Mouse (Mus musculus): ENCODE measurements around the gene Adcy2. TPM values are rescaled to one million over a fixed set of nuclear protein-coding genes. Genes with fewer than 3 reads are reported as not detected.

Adcy2 gene
- total RNA-seq (2021): under 1 TPM; 0.33 to 0.43 TPM

DNA sequence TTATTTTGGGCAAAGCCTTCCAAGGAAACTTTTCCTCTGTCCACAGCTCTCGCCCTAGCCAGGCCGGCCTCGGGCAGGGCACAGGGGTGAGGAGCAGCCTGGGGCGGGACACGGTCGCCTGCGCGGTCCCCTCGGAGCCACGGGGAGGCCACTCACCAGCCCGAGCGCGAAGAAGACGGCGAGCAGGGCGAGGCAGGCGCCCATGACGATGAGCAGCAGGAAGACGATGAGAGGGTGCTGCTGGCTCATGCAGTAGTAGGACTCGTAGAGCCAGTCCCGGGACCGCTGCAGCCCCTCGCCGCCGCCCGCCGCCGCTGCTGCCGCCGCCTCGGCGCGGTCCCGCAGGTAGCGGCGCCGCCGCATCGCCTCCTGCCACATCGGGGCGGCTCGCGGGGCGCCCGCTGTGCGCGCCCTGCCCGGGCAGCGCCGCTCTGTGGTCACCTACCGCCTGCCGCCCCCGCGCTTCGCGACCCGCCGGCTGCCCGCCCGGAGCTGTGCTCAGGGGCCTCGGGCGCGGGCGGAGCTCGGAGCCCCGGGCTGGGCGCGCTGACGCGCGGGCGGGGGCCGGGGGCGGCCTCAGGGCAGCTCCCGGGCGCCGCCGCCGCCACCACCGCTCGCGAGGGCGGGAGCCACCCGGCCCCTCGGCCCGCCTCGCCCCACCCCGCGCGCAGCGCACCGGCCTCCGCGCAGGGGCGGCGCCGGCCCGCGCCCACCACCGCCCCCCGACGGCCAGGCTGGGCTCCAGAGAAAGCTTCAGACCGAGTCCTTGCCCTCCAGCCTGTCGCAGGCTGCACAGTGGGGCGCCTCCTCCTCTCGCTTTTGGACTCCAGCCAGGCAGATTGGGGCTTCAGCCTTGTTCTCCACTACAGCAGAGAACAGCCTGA is at the start of gene Adcy2:
Gene Adcy2, minus strand, starts transcription at position 624 of the 884 bp plus-strand sequence.
- DNase-seq: peak; percentile 8 to 9
- intact Hi-C loops (cut with DNase I): loop anchor here (10.0 kb wide), 1 partner anchor 404 kb away; the partner anchor contains the start of gene 1700001L19Rik

DNA sequence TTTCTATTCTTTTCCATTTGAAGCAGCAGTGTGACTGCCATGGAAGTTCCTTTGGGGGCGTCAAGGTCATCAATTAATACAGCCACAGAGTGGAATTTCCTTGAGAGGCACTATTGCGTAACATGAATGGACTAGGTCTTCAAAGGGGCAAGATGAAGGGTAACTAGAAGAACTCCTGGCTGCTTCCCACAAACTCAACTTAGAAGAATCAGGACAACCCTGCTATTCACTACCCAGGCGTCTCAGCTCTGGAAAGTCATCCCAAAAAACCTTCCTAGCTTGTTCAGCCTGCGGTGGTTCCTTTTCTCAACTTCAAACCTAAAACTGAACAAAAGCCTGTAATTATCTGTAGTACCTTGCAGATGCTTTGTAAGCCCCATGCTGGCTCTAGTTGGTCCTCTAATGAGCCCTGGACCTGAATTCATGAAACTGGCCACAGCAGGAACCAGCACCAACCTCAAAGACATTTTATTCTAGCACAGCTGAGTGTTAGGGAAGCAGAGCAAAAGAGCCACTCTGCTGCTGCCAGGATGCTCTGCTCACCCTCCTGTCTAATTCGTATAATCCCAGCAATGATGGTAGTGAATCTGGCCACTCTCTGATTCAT is 37.8 kb upstream of the Adcy2 start:
- DNase-seq: no peak
- intact Hi-C loops (cut with DNase I): no loop called here

DNA sequence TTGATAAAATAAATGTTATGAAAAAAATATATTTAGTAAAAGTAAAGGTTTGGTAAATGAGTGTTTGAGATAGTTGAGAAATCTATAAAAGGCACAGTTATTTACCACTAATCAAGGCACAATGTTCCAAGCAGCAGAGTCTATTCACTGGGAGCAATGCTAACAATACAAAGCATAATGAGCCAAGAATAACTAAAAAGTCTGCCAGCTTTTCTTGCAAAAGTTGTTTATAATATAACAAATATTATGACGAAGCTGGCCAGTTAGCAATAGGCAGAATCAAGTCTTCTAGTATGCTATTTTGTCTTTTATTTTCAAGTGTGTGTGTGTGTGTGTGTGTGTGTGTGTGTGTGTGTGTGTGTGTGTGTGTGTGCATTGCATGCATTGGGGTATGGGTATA is 35.3 kb upstream of the Adcy2 start:
- intact Hi-C loops (cut with DNase I): no loop called here
- no peak for DNase-seq

DNA sequence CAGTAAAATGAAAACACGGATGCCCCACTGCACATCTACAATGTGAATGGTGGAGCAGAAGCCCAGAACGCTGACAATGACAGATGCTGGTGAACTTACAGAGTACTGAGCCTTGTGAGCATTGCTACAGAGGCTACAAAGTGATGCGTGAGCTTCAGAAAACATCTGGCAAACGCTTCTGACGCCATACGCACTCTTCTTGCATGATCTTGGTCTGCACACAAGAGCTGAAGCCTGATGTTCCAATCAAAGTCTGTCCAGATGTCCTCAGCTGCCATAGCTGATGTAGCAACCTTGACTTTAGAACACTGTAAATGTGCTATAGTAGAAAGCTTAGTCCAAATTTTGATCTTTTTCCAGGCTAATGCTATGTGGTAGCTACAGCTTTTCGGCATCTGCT is 34.2 kb upstream of the Adcy2 start:
- intact Hi-C loops (cut with DNase I): no loop called here
- no peak for DNase-seq

DNA sequence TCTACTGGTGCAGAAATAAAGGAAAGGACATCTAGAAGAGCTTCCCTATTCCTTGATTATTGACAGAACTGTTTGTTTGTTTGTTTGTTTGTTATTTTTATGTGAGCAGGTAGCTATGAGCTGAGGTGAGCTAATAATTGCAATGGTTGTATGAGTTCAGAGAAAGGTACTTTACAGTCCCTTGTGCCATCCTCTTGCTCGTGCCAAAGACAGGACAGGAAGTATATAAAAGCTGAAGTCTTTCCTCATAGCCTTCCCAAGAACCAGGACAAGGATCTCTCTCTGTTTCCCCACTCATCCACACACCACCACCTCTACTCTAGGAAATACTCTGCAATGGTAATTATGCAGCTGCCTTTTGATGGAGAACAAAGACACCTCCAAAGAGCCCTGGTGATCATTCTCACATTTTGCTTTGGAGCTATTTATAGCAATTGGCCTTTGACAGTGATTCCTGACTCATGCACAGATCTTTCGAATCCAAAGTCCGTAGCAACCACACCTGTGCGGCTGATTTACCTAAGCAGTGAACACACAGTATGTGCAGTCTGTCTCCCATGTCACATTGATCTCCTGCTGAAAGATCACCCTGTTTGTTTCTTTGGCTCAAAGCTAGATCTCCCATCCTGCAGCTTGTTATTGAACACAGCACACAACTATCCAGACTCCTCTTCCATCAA is 29.9 kb upstream of the Adcy2 start:
- no peak for DNase-seq
- intact Hi-C loops (cut with DNase I): no loop called here

DNA sequence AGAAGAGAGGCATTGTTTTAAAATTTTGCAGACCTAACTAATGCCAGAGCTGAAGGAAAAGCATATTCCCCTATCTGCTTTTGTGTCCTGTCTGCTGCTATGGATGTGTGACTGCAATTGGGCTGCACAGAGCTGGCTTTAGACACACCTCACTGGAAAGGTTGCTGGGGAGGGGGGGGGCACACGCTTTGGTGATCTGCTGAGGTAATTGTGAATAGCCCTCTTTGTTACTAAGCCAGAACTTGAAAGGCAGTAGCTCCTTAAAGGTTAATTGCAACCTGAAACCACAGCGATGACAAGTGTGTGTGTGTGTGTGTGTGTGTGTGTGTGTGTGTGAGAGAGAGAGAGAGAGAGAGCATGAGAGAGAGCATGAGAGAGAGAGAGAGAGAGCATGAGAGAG is 25.6 kb upstream of the Adcy2 start:
- no peak for DNase-seq
- intact Hi-C loops (cut with DNase I): no loop called here

DNA sequence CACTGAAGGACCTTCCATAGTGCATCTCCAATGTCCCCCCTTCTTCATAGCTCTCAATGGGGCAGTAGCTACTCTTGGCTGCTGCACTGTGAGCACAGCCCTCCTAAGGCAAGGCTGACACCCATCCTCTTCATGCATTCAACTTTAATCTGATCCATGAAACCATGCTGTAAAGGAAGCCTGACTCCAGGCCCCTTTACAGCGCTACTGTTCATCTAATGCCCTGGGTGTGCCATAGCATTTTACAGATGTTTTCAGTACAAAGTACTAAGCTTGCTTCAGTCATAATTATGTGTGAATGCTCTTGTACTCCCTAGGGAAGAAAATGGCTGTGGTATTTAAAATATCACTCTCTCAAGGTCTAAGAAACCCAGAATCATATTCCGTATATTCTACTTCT is 23.9 kb upstream of the Adcy2 start:
- intact Hi-C loops (cut with DNase I): no loop called here
- DNase-seq: no peak

DNA sequence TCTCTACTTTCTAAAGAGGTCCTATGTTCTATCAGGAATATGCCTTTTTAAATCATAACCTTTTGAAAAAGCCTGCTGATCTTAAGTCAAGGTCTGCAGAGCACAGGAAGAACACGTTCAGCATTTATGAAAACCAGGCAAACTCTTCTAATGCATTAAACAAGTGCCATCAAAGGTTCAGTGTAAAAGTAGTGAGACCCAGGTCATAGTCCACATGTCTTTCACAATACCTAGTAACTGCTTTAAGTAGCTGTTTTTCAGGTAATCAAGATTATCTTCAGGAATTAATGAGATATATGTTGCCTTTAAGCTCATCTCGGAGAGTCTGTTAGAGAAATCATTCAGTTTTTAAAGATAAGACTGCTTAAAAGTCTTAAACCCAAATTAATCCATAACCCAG is 21.2 kb upstream of the Adcy2 start:
- intact Hi-C loops (cut with DNase I): no loop called here

DNA sequence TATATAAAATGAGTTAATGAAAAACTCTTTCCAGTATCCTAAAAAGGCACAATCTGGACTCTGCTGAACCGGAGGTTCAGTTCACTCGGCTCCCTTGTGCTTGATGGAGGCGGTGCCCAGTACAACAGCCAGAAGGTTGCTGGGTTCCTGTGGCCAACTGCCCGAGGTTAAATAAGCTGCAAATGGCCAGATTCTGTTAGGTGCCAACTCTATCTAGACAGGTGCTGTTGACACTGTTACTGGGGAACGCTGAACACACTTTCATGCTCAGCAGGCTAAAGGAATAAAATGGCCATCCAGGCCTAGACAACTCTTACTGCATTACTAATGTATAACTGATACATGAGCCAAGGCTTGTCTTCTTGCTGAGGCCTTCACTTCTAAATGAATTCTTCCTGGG is 7.6 kb upstream of the Adcy2 start:
- intact Hi-C loops (cut with DNase I): loop anchor here (10.0 kb wide), 1 partner anchor 648 kb away; no protein-coding TSS in a partner anchor
- no peak for DNase-seq

More for the DNA sequence above, 21.2 kb upstream of the Adcy2 start:
- no peak for DNase-seq

DNA sequence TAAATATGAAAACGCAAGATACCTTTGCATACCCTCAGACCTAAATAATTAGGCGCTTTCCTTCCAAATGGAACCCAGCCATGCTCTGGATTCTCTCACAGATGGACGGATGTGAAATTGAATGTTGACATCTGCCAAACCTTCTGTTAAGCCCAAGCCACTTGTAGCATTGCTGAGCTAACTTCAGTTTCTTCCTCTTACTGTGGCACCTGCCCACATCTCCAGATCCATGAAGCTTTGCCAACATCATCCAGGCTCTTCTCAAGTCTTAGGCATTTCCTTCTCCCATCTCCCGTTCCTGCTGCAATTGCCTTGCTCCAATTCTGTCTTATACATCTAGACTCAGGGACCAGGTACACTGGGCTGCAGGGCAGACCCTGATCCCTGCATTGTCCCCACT is 6.8 kb upstream of the Adcy2 start:
- DNase-seq: no peak
- intact Hi-C loops (cut with DNase I): loop anchor here (10.0 kb wide), 1 partner anchor 649 kb away; no protein-coding TSS in a partner anchor

DNA sequence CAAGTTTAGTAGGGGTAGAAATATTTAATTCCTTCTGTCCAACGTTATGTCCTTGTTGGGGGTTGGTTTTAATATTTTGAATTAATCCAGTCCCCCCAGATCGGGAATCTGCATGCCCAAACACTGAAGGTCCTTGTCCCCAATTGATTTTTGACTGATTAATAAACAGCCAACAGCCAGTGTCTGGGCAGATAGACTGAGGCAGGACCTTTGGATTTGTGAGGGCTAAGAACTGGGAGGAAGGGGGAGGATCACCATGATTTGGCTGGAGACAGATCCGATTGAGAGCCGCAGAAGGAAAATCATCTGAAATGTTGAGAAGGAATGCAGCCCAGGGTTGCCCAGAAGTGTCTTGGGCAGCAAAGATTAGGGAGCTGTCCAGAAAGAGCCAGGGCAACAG is 5.1 kb upstream of the Adcy2 start:
- no peak for DNase-seq
- intact Hi-C loops (cut with DNase I): loop anchor here (5.0 to 10.0 kb wide), 3 partner anchors 458 to 650 kb away; no protein-coding TSS in a partner anchor

DNA sequence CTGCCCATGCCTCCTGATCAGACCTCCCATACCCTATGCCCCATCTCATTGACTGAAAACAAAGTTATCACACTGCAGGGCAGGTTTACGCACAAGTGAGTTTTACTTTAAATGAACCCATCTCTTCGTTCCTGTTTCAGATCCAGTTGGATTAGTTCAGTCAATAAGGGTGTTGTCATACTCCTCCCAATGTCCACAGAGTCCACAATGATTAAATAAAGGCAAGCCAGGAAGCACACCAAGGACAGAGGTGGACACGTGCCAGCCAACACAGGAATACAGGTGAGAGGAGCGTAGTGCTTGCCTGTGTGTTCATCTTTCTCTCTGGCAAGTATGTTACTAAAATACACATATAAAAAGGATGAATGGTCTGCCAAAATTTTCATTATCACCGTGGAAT is 3.3 kb upstream of the Adcy2 start:
- intact Hi-C loops (cut with DNase I): loop anchor here (5.0 to 10.0 kb wide), 3 partner anchors 460 to 652 kb away; no protein-coding TSS in a partner anchor
- no peak for DNase-seq

DNA sequence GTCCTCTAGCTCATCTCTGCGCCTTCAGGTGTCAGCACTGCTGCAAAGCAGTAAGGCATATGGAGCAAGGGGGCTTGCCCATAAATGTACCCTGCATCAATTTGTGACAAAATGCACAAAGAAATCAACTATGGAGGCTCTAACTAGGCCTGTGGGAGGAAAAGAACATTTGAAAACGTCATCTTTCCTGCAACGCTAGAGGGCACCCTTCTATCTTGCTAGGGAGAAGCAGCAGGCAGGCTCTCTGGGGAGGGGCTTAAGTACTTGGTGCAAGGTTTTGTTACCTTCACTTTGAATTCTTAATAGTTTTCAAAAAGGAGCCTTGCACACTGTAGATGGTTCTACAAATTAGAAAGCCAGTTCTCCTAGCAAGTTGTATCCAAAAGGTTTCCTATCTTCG is 2.8 kb upstream of the Adcy2 start:
- intact Hi-C loops (cut with DNase I): loop anchor here (5.0 to 10.0 kb wide), 3 partner anchors 460 to 653 kb away; no protein-coding TSS in a partner anchor
- DNase-seq: no peak

DNA sequence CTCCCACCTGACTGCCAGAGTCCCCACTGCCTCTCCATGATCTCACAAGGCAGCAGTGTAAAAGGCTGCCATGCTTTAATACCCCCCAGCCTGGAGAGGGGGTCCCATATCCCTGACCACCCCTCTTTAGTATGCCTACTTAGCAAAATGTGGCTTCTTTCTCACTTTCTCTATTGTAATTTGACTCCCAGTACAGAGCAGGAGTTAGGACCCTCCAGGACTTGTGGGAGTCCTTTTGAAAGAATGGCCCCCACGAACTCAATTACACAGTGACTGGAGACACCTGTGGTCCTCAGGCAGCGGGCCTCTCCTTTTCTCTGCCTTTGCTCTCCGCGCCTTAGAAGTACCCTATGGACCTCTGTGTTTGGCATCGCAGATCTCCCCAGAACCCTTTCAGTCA is 485 bp upstream of the Adcy2 start:
- intact Hi-C loops (cut with DNase I): loop anchor here (5.0 to 10.0 kb wide), 4 partner anchors 405 to 655 kb away; partner anchors contain the start of gene 1700001L19Rik
- no peak for DNase-seq

DNA sequence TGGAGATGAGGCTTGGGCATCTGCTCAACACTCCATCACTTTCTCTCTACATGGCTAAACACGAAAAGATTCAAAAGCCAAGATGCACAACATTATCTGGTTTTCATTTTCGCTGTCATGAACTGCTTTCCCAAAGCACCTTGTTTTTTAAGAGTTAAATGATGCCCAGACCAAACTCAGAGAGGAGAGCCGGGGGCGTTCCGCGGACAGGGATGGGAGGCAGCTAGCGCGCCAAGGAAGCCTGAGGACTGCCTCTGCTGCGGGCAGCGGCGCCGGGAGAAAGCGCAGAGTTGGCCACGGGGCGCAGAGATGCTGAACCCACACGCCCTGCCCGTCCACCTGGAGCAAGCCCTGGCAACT is 803 bp downstream of the Adcy2 start:
- intact Hi-C loops (cut with DNase I): loop anchor here (10.0 kb wide), 1 partner anchor 404 kb away; the partner anchor contains the start of gene 1700001L19Rik
- DNase-seq: no peak

DNA sequence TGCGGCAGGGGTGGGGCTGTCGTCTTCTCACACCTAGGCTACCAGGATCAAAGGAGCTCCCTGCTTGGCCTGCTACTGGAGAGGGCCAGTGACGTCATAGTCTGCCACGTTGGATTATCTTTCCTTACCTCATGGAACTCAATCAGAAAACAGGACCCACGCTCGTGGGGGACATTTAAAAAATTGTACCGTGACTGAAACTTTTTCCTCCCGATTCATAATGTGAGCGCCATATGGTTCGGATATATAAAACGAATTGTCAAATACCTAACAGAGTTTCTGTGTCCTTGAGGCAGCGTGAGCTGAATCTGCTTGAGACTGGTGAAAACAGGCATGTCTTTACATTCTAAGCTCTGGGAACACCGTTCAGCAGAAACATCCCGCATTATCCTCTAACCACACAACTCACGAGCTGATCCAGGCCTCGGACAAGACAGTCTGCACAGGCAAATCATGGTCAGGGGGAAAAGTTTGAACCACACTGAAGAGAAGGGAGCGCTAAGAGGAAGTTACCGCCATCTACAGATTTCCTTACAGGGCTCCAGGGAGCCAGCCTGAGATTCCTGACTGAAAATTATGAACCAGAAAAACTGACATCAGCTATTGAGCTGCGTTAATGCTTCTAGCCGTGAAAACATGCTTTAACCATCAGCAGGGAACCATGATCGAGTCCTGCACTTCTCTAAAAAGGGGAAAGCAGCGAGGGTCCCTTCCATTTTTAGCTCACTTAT is 1.4 kb downstream of the Adcy2 start:
- intact Hi-C loops (cut with DNase I): loop anchor here (10.0 kb wide), 1 partner anchor 403 kb away; the partner anchor contains the start of gene 1700001L19Rik
- DNase-seq: no peak

DNA sequence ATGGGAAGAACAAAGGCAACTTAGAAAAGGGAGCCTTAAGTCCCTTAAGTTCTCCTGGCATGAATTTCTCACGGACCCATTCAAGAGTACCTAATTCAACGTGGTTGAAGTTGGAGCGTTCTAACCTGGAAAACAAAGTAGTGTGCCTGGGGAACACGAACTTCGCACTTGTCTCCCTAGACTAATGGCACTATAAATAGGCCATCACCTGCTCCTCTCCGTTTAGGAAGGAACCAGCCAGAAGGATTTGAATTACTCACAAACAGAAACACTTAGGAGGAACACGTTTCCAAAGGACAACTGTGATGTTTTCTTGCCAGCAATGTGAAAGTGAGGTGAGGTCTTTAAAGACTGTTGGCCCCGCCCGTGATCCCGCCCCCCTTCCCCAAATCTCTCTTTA is 2.0 kb downstream of the Adcy2 start:
- intact Hi-C loops (cut with DNase I): loop anchor here (10.0 kb wide), 1 partner anchor 403 kb away; the partner anchor contains the start of gene 1700001L19Rik
- DNase-seq: no peak

DNA sequence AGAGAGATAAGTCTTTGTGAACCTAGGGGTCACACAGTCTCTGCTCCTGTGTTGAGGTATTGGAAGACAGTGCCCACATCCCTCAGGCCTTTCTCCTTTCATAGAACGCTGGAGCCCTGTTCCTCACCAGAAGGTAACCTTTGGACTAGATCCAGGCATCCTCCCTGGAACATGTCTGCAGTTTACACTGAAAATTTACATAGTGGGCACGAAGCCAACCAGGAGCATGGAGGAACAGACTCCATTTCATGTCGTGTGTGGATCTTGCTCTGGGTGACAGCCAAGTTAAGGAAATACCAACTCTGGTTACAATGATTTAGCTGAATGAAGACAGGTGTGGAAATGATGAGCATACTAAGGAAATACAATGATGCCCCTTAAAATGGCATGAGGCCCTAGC is 2.7 kb downstream of the Adcy2 start:
- intact Hi-C loops (cut with DNase I): loop anchor here (10.0 kb wide), 1 partner anchor 402 kb away; the partner anchor contains the start of gene 1700001L19Rik
- DNase-seq: no peak

DNA sequence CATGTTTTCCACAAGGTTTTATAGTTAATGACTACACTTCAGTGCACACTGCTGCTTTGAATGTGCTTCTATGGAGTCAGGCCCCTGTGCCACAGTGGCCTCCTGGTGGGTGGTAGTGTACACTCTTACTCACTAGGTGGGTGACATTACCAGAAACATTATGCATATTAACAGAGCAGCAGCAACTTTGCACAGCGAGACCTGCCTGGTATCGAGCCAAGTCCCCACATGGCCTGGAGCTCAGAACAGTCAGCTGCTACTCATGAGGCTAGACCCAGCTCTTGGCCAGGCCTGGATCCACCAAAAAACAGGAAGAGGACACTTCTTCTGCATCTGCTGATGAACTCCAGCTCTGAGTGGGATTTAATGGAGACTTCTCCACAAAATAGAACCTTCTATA is 13.6 kb downstream of the Adcy2 start:
- no peak for DNase-seq
- intact Hi-C loops (cut with DNase I): no loop called here

DNA sequence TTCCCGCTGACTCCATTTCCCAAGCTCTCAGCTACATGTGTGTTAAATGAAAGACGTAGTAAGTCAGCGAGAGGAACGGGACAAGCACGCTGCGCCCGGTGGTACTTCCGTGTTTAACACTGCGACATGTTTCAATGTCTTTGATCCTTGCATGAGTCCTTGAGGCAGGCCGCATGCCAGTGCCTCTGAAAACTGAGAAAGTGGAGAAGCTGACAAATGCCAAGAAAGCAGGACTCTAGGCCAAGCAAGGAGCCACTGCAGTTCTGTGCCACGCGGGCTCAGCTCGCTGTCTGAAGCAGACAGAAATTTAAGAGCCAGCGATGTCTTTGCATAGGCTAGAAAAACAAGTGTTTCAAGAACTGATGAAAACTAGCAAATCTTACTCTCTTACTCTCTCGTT is 15.3 kb downstream of the Adcy2 start:
- intact Hi-C loops (cut with DNase I): no loop called here
- no peak for DNase-seq

All from heart, postnatal 36 days (tissue).